Mouse (Mus musculus) gastrocnemius, postnatal 36 days (tissue): ENCODE data around the gene Celf1. TPM values are rescaled to one million over a fixed set of nuclear protein-coding genes. Genes with fewer than 3 reads are reported as not detected.

Experiments
- DNase-seq, 2 experiments: peaks; one replicate each; pipeline ENCODE4 v3.0.0; 2022
- intact Hi-C: fragments of 180-260 bp; cut with DNase I; formaldehyde crosslinking; loops from one replicate; pipeline ENCODE4 v1.15.1; 2025
- total RNA-seq, 2 experiments: library from RNA; stranded (reverse); gene quantifications; 2 replicates each; pipeline ENCODE4 v1.2.3; 2021

The Celf1 gene
- total RNA-seq, 2 experiments from 2014 or later = 50.0 to 51.4 TPM

DNA sequence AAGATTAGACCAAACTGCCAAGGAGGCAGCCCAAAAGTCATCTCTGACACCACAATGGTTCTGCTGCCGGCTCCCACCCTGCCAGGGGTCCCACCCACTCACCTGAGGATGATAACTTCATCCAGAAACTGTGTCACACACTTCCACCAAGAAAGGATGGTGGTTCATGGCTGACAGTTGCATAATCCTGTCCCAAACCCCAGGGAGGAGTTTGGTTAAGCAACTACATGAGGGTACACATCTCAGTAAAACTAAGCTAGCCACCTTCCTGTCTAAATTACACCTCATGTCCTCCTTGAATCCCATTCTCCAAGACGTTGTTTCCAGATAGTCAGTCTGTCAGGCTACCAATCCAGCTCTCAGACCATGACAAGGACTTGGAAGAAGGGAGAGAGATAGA lies 7.9 kb upstream of the Celf1 start:
- intact Hi-C loops = no loop called here

DNA sequence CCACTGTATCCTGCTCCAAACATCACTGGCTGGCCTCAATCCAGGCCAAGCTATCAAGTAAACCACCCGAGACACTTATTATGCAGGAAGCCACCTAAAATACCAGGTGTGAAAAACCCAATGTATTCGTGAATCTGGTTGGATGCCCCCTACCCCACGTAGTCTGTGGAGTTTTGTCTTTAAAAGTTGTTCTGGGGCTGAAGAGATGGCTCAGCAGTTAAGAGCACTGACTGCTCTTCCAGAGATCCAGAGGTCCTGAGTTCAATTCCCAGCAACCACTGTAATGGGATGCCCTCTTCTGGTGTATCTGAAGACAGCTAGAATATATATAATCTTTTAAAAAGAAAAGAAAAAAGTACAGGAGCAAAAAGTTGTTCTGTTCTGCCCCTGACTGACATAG lies 1.8 kb upstream of the Celf1 start:
- DNase-seq = no peak
- intact Hi-C loops = no loop called here

More for the DNA sequence above, 7.9 kb upstream of the Celf1 start:
- DNase-seq = no peak

DNA sequence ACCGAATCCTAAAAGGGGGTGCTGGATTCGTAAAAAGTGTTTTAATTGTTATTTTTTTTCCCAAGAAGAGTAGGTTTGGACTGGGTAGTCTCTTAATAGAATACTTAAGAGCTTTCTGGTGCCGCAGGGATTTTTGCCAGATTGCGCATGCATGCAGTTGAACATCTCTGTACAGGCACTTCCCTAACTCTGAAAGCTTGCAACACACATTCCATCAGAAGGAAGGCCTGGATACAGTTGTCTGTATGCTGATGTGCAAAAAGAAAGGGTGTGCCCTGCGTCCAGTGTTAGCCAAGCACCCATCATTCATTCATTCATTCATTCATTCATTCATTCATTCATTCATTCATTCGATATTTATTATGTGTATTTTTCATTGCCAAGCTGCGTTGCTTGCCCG lies 432 bp upstream of the Celf1 start:
- intact Hi-C loops = loop anchor here (1.0 kb wide), 1 partner anchor 22 kb away; no protein-coding TSS in a partner anchor

DNA sequence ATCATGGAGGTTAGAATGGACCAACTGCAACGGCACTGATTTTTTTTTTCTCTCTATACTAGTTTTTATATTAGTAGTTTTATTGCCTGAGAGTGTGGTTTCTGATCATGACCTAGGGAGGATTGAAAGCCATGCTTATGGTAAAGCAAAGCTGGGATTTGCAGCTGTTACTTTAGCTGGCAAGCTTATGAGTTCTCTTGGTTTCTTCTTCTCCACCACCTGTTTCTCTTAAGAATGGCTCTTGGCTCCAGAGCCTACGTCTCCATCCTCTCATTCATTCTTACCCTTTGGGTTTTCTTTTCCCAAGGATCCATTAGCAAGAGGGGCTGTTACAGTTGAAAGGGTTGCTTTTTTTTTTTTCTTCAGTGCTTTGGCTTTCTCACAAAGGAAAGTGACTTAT lies 1.6 kb downstream of the Celf1 start:
- intact Hi-C loops = no loop called here
- no peak for DNase-seq

More for the DNA sequence above, 432 bp upstream of the Celf1 start:
- DNase-seq = no peak

DNA sequence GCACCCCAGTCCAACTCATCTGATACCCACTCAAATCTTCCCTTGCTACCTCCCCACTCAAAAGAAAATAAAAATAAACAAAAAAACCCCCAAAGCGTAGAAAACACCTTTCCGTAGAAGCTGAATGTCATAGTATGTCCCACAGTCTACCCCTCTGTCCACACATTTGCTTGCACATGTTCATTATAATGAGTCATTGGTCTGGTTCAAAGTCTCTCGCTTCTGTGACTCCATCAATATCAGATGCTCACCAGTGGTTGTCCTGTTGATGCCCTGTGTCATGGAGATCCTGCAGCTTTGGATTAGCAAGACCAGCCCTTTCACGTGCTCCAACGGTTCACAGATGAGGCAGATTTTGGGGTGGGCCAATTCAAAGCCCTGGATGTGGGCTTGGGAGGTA lies 10.0 kb downstream of the Celf1 start:
- no peak for DNase-seq
- intact Hi-C loops = no loop called here

DNA sequence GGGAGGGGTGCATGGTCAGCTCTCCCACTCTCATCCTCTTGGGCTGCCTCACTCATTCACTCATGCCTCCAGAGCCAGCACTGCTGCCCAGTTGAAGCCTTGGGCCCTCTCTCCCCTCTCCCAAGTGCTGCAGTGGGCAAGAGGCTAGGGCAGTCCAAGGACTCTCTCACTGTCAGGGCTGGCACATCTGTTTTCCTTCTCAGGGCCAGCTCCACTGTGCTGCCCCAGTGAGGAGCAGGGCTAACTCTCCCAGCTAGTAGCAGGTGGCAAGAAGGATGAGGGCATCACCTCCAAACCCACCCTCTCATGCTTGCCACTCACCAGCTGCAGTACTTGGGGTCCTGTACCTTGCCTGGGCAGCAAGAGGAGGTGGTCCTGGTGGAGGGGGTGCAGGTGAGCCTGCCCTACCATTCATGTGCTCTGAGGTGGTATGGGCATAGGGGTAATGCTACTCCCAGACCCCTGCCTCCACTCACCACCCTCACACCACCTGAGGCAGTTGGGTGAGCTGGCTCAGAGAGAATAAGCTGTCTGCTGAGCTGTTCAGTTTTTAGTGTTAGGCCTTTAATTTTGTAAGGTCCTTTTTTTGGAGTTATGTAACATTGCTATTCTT lies 10.5 kb downstream of the Celf1 start:
- DNase-seq = no peak
- intact Hi-C loops = no loop called here

DNA sequence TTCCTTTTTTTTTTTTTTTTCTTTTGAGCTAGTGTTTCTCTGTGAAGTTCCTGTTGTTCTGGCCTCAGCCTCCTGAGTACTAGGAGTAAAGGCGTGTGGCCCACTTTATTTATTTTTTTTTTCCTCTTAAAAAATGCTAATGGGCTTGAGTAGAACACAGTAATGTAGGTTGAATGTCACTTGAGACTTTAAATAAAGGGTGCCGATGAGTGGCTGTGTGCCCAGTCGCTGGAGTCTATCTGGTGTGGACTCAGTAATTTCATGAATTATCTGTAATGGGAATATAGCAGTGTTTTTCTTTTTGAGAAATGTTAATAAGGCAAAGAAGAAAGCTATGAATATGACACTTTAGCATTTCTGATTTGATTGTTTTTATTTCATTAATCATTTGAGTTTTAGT lies 13.3 kb downstream of the Celf1 start:
- no peak for DNase-seq

DNA sequence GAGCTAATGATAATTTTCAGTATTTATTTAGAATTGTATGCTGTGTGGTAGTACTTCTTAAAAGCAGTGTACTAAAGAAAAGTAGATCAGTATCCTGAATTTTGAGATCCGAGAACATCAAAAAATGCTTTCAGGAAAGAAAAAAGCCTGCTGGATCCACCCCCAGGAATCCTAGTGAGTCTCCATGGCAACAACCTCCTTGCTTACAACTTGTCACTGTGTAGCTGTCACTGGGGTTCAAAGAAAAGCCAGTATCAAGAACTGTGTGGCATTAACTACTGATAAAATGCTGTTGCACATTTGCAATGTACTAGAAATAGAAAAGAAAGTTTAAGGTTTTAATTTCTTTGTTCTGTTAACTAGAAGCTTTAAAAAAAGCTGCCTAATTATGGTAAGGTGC lies 15.9 kb downstream of the Celf1 start:
- intact Hi-C loops = no loop called here
- DNase-seq = no peak

More for the DNA sequence above, 13.3 kb downstream of the Celf1 start:
- intact Hi-C loops = no loop called here

DNA sequence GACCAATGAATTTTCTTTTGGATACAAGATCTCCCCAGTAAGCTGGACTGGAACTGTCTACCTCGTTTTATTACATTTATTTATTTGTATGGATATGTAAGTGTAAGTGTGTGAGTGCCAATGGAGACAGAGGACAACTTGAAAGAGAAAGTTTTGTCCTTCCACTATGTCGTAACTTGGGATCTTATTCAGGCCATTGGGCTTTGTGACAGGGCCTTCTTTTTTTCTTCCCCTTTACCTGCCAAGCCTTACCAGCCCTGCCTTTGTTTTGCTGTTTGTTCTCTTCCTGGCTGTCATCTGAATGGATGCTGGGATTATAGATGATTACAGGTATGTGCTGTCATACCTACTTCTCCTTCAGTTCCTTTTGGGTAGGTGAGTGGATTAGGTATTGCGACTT lies 18.7 kb downstream of the Celf1 start:
- intact Hi-C loops = no loop called here
- no peak for DNase-seq

DNA sequence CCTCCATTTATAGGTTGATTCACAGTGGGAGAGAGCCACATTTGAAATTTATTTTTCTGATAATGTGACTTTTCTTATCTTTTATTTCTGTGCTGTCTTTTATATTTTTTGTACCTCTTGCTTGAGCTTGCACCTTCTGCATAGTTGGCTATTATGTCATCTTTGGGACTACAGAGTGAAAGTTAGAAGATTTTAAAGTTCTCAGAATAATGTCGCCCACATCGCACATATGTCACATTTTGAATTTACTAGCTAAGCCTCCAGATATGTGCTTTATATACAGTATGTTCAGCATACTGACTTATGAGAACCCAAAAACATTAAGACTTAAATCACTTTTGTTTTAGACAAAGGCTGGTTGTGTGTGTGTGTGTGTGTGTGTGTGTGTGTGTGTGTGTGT lies 19.8 kb downstream of the Celf1 start:
- no peak for DNase-seq
- intact Hi-C loops = no loop called here

DNA sequence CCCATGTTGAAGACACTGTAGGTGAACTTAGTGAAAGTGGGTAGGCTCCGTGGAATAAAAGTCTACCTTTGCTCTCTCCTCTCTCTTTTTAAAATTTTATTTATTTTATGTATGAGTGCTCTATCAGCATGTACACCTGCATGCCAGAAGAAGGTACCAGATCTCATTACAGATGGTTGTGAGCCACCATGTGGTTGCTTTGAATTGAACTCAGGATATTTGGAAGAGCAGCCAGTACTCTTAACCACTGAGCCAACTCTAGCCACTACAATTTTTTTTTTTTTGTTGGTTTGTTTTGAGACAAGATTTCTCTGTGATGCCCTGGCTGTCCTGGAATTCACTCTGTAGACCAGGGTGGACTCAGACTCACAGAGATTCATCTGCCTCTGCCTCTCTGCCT lies 23.1 kb downstream of the Celf1 start:
- DNase-seq = no peak
- intact Hi-C loops = no loop called here

DNA sequence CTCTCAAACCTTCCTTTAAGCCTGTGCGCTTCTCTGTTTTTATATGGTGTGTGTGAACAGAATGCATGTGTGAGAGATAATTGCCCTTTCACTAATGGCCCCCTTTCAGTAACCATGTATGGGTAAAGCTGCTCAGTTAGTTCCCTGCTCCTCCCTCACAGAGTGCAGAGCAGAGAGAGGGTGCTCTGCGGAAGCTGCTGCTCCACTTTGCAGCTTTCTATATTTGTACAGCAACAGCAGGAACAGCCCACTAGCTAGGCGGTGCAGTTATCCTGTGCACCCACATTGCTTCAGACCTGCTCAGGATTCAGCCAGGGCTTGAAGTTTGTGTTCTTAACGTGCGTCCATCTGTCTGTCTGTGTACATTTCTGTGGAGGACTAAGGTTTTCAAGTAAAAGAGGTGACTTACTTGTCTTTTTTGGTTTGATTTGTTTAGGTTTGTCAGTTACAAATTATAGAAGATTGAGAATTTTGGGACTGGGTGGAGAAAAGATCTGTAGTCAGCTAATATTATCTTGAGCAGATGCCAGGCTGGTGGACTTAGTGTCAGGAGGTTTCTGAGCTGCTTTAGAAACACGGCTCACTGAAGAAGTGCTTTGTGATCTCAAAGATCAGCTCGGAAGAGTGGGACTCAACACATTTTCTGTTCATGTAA lies 24.8 kb downstream of the Celf1 start:
- DNase-seq = no peak
- intact Hi-C loops = no loop called here

DNA sequence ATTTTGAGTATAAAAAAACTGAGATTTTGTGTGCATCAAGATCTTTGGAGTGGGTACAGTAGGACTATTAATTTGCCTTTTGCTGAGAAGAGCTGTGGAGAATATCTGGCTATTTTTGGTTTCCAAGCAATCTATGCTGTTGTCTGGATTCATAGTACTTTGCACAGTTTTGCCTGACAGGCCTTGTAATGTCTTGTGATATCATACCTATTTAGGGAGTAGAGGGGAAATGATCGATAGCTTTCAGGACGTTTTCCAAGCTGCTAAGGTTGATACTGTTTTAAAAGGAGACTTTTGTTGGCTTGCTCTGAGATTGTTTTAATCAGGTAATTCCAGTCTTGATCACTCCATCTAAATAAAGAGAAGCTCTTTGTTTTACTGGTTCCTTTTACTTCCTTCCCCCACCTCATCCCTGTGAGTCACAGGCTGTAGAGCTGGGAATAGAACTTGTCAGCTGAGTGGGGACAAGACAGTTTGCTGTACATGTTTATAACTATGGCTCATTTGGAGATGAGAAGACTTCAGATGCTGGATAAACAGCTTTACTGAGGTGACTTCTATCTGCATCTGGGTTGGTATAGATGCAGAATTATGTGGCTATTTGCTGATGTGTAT lies 25.4 kb downstream of the Celf1 start:
- intact Hi-C loops = no loop called here
- DNase-seq = no peak

DNA sequence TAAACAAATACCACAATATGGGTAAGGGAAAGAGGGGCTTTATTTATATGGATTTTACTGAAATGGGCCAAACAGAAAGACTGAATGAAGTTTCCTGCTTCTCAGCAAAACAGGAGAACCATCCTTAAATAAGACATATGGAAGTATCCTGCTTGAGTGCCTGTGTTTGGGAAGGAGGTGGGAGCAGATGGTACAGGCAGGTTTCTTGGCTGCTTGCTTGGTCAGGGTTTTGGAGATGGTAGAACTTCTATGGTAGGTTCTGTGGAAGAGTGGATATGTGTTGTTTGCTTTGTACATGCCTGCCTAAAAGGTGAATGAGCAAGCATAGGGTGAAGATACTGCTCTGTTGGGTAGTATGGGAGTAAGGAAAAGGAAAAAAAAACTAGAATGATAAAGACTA lies 30.4 kb downstream of the Celf1 start:
- DNase-seq = no peak
- intact Hi-C loops = no loop called here

DNA sequence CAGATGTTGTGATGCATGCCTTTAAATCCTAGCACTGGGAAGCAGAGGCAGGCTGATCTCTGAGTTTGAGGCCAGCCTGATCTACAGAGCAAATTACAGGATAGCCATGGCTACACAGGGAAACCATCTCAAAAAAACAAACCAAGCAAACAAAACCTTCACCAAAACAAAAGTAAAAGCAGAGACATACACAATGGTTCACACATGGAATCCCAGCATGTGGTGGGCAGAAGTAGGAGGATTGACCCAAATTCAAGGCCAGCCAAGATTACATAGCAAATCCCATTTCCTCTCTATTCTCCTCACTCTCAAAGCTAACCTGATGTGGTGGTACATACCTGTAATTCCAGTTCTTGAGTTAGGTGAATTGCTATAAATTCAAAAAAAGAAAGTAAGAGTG lies 33.9 kb downstream of the Celf1 start:
- intact Hi-C loops = no loop called here
- DNase-seq = no peak

DNA sequence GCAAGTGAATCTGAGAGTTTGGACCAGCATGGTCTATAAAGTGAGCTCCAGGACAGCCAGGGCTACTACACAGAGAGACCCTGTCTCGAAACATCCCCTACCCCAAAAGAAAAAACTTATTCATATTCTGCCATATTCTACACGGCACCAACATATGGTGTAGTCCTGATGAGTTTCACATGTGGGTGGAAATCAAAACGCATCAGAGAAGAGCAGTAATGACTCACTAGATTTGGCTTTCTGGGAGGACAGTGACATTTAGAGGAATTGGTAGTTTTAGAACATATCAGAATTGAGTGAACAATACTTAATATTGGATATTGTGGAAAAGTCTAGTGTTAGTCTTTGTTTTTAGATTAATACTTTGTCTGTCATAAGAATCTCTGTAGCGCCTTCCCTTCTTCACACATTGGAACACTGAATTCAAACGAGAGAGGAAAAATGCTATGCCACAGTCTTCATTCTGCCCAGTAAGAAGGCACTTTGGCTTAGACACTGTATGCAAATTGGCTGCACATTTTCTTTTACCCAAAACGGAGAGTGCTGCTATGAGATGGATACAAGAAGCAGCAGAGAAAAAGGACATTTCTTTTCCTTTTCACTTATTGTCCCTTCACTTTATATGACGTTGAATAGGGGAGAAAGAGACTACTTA lies 35.1 kb downstream of the Celf1 start:
- intact Hi-C loops = no loop called here

DNA sequence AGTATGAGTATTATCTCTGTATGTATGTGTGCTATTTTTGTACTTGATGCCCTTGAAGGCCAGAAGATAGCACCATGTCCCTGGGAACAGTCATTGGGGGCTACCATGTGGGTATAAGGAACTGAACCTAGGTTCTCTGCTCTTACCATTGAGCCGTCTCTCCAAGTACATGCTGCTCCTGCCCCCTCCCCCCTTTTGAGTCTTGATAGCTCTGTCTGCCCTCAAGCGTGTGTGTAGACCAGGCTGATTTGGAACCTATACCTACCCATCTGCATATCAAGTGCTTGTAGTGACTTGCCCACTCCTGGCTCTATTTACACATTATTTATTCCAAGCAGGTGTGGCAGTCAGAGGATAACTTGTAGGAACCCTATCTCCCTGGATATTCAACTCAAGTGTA lies 36.4 kb downstream of the Celf1 start:
- no peak for DNase-seq
- intact Hi-C loops = no loop called here

More for the DNA sequence above, 35.1 kb downstream of the Celf1 start:
- DNase-seq = no peak

DNA sequence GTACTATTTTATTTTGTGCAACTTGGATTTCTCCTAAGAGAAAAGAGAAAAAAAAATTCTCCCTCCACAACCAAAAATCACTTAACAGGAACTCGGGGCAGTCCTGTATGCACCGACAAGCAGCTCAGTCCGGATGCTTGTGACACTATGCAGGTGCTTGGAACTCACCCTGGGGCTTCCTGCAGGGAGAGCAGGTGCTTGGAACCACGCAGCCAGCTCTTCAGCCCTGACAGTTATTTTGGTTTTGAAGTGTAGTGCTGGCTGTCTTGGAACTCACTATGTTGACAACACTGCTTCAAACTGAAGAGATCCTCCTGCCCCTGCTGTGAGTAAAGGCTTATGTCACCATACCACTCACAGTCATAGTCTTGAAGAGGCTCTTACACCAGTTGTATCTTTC lies 37.1 kb downstream of the Celf1 start:
- intact Hi-C loops = no loop called here
- no peak for DNase-seq

DNA sequence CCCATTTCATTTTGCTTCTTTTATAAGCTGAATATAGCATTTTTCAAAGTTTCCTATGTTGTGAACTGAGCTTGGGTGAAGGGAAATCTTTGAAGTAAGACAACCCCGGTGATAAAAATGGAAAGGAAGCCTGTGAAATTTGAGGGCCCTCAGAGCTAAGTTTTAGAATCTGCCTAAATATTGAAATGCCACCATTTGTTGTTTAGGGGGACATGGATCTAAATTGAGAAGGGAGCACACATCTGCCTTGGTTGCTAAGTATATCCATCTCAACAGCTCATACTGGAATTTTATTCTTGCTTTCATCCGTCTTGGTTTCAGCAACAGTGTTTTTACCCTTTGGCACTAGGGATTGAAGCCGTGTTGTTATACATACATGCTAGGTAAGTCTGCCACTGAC lies 45.9 kb downstream of the Celf1 start:
- no peak for DNase-seq
- intact Hi-C loops = no loop called here

DNA sequence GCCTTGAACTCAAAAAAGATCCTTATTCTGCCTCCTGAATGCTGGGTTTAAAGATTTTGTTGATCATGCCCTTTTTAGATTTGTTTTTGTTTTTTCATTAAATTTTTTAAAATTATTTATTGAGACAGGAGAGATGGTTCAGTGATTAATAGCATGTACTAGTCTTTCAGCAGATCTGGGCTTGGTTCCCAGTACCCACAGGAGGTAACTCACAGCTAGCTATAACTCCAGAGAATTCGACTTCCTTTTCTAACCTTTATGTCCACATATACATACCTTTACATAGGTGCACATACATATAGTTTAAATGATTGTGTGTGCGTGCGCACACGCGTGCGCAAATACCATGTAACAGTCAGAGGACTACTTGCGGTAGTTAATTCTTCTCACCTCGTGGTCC lies 68.4 kb downstream of the Celf1 start:
- no peak for DNase-seq
- intact Hi-C loops = no loop called here

DNA sequence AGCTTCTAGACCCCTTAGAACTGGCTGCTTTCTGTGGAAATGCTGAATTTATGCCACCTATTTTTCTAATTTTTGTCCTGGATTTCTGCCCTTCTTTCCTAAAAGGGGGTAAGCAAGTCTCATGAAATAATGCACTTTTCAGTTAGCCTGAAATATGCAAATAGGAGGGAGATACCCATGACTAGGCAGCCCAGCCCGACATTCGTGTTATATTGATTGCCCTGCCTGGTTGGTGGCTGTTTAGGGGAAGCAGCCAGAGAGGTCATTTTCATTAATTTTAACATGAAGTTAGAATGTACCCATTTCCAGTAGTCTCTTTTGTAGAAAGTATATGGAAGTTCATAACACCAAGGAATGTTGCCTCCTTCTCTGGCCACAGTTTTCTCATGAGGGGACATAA lies 73.7 kb downstream of the Celf1 start:
- no peak for DNase-seq
- intact Hi-C loops = no loop called here

DNA sequence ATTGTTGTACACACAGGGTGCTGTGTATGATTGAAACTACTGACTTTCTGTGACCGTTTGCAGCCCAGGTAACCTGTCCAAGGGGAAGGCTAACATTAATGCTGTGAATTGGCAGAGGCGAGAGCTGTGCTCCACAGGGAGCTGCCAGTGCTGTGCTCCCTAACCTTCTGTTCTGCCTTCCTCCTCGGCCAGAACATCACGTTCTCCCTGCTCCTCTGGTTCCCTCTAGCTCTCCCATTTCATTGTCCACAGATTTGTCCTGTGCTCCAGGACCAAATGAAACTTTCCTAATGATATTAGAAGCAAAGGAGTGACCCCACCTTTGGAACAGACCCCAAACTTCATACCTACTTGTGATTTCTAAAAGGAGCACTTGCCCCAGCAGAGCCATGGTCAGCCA lies 75.2 kb downstream of the Celf1 start:
- intact Hi-C loops = no loop called here
- DNase-seq = no peak
